In the genomic region with DNA sequence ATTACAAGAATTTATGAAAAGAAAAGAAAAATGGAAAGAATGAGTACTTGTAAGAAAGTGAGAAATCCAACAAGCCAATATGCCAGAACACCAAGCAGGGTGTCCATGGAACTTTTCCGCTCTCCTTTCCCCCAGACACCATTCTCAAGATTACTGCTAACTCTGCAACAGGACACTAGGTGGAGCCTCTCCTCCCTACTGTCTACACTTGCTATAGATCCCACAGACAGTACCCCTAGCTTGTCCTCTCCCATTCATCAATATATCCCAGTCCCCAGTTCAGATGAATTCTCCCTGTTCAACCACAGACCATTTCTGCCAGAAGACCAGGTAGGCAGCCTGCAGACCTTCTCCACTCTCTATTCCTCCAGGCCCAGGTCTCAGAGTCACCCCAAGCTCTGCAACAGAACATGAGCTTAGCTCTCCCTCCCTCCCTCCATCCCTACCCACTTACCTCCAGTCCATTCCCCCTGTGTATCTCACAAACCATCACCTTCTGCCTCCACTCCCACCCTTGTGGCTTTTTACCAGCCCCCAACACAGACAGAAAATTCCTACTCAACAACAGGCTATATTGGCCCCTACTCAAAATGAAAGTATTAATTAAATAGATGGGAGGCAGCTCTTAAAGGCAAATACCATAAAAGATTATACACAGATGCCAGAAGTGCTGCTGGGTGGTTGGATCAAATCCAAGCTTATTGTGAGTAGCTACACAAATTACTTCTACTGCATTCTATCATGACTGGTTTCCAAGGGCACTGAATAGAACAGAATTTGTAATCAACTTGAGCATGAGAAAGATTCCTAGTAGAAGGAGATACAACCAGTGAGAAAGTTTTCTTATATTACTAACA, we compare ENCODE assay signal across 14 mouse cellular contexts.
DNase-seq lines count a peak whose midpoint lies in the region; ATAC-seq lines count a peak whose summit lies in the region.
"Had no signal": no experiment of that assay in that cellular context is flagged by ENCODE, and none has a peak within 500 bp of the region (broad histone marks: within the 10 kb centered on the region; RNA-seq: fewer than 3 reads in every experiment).

No protein-coding gene starts in this region.

- H3K27ac ChIP-seq in hindbrain, embryonic 13.5 days: no peak overlapping the region
- no peak overlapping the region for H3K27ac ChIP-seq in hindbrain, embryonic 12.5 days
- no peak overlapping the region for H3K27ac ChIP-seq in neural tube, embryonic 13.5 days (replicated peaks)
- H3K27ac ChIP-seq in midbrain, embryonic 15.5 days: no peak overlapping the region

- no peaks in the 10 kb centered on the region for H3K36me3 ChIP-seq in hindbrain, embryonic 13.5 days
- no peaks in the 10 kb centered on the region for H3K36me3 ChIP-seq in hindbrain, embryonic 12.5 days
- H3K36me3 ChIP-seq in neural tube, embryonic 13.5 days: no peaks in the 10 kb centered on the region
- H3K36me3 ChIP-seq in midbrain, embryonic 15.5 days (replicated peaks): no peaks in the 10 kb centered on the region

- H3K4me2 ChIP-seq in hindbrain, embryonic 13.5 days: no peak overlapping the region
- H3K4me2 ChIP-seq in hindbrain, embryonic 12.5 days (replicated peaks): no peak overlapping the region
- H3K4me2 ChIP-seq in neural tube, embryonic 13.5 days: no peak overlapping the region
- no peak overlapping the region for H3K4me2 ChIP-seq in midbrain, embryonic 15.5 days

- no peak overlapping the region for H3K4me3 ChIP-seq in hindbrain, embryonic 13.5 days
- H3K4me3 ChIP-seq in hindbrain, embryonic 12.5 days: no peak overlapping the region
- no peak overlapping the region for H3K4me3 ChIP-seq in neural tube, embryonic 13.5 days
- no peak overlapping the region for H3K4me3 ChIP-seq in midbrain, embryonic 15.5 days
- H3K4me3 ChIP-seq: myocyte had no signal

- H3K27me3 ChIP-seq in hindbrain, embryonic 13.5 days: no peaks in the 10 kb centered on the region
- no peaks in the 10 kb centered on the region for H3K27me3 ChIP-seq in hindbrain, embryonic 12.5 days
- H3K27me3 ChIP-seq in neural tube, embryonic 13.5 days: no peaks in the 10 kb centered on the region
- no peaks in the 10 kb centered on the region for H3K27me3 ChIP-seq in midbrain, embryonic 15.5 days (replicated peaks)

- H3K9me3 ChIP-seq in hindbrain, embryonic 13.5 days: no peaks in the 10 kb centered on the region
- no peaks in the 10 kb centered on the region for H3K9me3 ChIP-seq in hindbrain, embryonic 12.5 days (replicated peaks)
- H3K9me3 ChIP-seq in neural tube, embryonic 13.5 days: no peaks in the 10 kb centered on the region
- no peaks in the 10 kb centered on the region for H3K9me3 ChIP-seq in midbrain, embryonic 15.5 days

- no peak for DNase-seq in neural tube, embryonic 10.5 days (ENCODE audit: extremely low spot score, low spot score)
- DNase-seq in brain, embryonic 18.5 days (ENCODE audit: low read depth, low spot score): peak; percentile 12
- no peak for DNase-seq in lung, postnatal 10 days
- DNase-seq in adrenal gland, adult 8-10 months: no peak
- DNase-seq: adrenal gland, adult 2 months; cerebellum, adult 8-10 months; heart, postnatal 4 days; lung, postnatal 14 days; right cerebral cortex, postnatal 14 days had no signal

- 0 out of 2 replicates have a peak, but pooled peaks cover 4% of the 10 kb centered on the region for H3K4me1 ChIP-seq in hindbrain, embryonic 13.5 days (replicated peaks)
- H3K4me1 ChIP-seq in hindbrain, embryonic 12.5 days: no peaks in the 10 kb centered on the region
- 0 out of 2 replicates have a peak, but pooled peaks cover 4% of the 10 kb centered on the region for H3K4me1 ChIP-seq in neural tube, embryonic 13.5 days (replicated peaks)
- H3K4me1 ChIP-seq in midbrain, embryonic 15.5 days: no peaks in the 10 kb centered on the region

- 79% methylated on average over 1 of the region's 1 CpGs for whole genome bisulfite sequencing in hindbrain, embryonic 13.5 days
- WGBS in hindbrain, embryonic 12.5 days: 67% methylated on average over 1 of the region's 1 CpGs
- WGBS in neural tube, embryonic 13.5 days: 90% methylated on average over 1 of the region's 1 CpGs
- 83% methylated on average over 1 of the region's 1 CpGs for WGBS in midbrain, embryonic 15.5 days

- ATAC-seq in hindbrain, embryonic 13.5 days (ENCODE audit: low FRiP score): peak; percentile 69
- ATAC-seq in hindbrain, embryonic 12.5 days (ENCODE audit: low FRiP score): no peak
- ATAC-seq in neural tube, embryonic 13.5 days (ENCODE audit: low read depth): peak; percentile 32; the same call in 1 of the 2 replicates
- 0 out of 2 replicates have a peak, but pooled peaks have one; percentile 45 for ATAC-seq in midbrain, embryonic 15.5 days (replicated peaks)

- H3K9ac ChIP-seq in hindbrain, embryonic 13.5 days: no peak overlapping the region
- H3K9ac ChIP-seq in hindbrain, embryonic 12.5 days: no peak overlapping the region
- no peak overlapping the region for H3K9ac ChIP-seq in neural tube, embryonic 13.5 days
- no peak overlapping the region for H3K9ac ChIP-seq in midbrain, embryonic 15.5 days
